Mouse (Mus musculus): ENCODE results near the gene Ehd3.

- no peak for TF ChIP-seq CEBPB (IDR thresholded peaks at IDR 0.05; ENCODE audit: low read depth)
- no peak for TF ChIP-seq CTCF (IDR thresholded peaks at IDR 0.05; ENCODE audit: control insufficient read depth, insufficient read depth, insufficient read length)
These were observed 23.5 kb downstream of the Ehd3 start for GRCm38 (mm10) chr17:73827446-73827845.
